Mouse (Mus musculus): ENCODE data around the gene Gpcpd1. TPM values are rescaled to one million over a fixed set of nuclear protein-coding genes. Genes with fewer than 3 reads are reported as not detected.

The Gpcpd1 gene
- polyA plus RNA-seq, 1 experiment from 2014 or later: 71.0 TPM

DNA sequence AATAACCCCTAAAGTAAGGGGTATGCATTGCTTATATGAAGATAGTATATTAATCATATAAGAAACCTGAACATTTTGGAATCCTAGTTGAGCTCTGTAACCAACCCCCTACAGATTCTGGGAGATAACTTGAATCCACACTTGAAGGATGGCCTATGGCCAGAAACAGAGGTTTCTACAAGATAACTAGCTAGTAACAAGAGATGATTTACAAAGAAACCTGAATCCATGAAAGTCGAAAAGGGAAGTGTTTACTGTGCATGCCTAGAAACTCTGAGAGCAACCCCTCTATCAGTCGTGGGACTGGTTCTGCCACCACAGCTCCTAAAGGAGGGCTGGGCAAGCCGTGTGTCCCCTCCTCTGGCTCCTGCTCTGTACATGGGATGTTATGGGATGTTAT is 7.8 kb downstream of the Gpcpd1 start:
- Histone ChIP-seq H3K9me3 (replicated peaks) (no peaks in the 10 kb centered on the region), H3K36me3 (no peaks in the 10 kb centered on the region), H3K4me2 (replicated peaks) (no peak overlapping the region), H3K4me3 (no peak overlapping the region), H3K27me3 (no peaks in the 10 kb centered on the region), H3K27ac (no peak overlapping the region), H3K4me1 (peaks cover 26% of the 10 kb centered on the region), H3K9ac (no peak overlapping the region)
- ATAC-seq (ENCODE audit: low FRiP score): no peak
- WGBS: 90% methylated on average over 3 of the region's 3 CpGs

DNA sequence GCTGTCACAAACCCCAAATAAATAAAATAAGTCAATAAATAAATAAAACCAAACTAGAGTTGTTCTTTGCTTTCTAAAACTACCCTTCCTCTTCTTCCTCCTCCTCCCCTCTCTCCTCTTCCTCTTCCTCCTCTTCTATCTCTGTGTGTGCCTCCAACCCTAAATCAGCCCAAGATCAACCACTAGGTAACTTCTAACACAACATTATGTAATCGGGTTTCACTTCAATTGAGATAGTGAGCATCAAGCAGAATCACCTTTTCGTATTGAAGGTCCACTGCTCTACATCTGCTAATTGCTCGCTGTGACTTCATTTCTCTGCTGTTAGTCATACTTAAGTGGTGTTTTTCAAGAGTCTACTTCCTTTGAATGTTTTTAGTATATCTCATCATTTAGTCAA is 8.8 kb downstream of the Gpcpd1 start:
- Histone ChIP-seq H3K36me3 (no peaks in the 10 kb centered on the region), H3K4me3 (no peak overlapping the region), H3K9ac (no peak overlapping the region), H3K4me2 (replicated peaks) (no peak overlapping the region), H3K27me3 (no peaks in the 10 kb centered on the region), H3K4me1 (peaks cover 26% of the 10 kb centered on the region), H3K27ac (no peak overlapping the region), H3K9me3 (replicated peaks) (no peaks in the 10 kb centered on the region)
- no peak for ATAC-seq (ENCODE audit: low FRiP score)
- 97% methylated on average over 3 of the region's 3 CpGs for WGBS

DNA sequence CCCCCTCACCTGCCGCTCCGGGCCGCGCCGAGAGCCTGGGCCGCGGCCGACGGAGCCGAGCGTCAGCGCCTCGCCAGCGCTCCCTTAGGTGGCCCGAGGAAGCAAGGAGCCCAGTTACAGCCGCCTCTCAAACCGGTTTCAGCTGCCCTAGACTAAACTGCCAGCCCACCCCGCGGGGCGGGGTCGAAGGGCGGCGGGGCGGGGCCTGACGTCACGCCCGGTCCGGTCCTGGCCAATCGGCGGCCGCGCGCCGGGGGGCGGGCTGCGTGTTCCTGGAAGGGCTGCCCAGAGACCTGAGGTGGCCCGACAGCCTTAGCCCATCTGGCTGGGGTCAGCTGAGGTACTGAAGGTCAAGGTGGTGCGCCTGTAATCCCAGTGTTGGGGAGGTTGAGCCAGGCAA is 9.5 kb downstream of the Gpcpd1 start:
- Histone ChIP-seq H3K9ac (peak overlapping the region; percentile 96), H3K4me3 (peak overlapping the region; percentile 61), H3K4me1 (peaks cover 26% of the 10 kb centered on the region), H3K4me2 (replicated peaks) (peak overlapping the region; percentile 54), H3K36me3 (no peaks in the 10 kb centered on the region), H3K27me3 (no peaks in the 10 kb centered on the region), H3K27ac (peak overlapping the region; percentile 100), H3K9me3 (replicated peaks) (no peaks in the 10 kb centered on the region)
- peak; percentile 98 for ATAC-seq (ENCODE audit: low FRiP score)
- WGBS: 1% methylated on average over 38 of the region's 38 CpGs

DNA sequence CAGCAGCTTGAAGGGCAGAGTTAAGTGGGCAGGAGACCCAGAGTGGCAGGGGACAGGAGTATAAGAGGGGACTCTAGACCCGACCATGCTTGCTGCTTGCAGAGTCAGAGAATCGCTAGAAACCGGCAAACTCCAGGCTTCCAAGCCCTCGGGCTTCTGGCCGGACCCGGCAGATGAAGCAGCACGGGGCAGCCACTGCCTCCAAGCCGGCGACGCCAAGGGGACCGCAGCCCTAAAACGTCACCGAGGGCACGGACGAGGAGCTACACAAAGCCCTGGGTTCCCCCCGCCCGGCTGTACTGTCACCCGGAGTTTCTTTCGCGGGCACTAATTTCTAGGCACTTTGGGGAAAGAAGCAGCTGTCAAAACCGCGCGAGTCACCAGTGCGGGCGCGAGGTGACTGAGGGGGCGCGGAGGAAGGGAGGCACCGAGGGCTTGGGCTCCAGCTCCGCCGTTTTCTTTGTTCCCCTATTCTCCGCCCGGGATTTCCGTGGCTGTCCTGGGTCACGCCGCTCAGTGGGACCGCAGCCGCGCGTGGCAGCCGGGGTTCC is 10.0 kb downstream of the Gpcpd1 start:
- H3K9me3 ChIP-seq (replicated peaks): no peaks in the 10 kb centered on the region
- H3K4me2 ChIP-seq (replicated peaks): peak overlapping the region; percentile 54
- peaks cover 26% of the 10 kb centered on the region for H3K4me1 ChIP-seq
- no peaks in the 10 kb centered on the region for H3K27me3 ChIP-seq
- peak overlapping the region; percentile 100 for H3K27ac ChIP-seq
- H3K9ac ChIP-seq: peak overlapping the region; percentile 96
- peak overlapping the region; percentile 61 for H3K4me3 ChIP-seq
- under 1% methylated on average over 41 of the region's 41 CpGs for WGBS
- H3K36me3 ChIP-seq: no peaks in the 10 kb centered on the region
- peak; percentile 85 for ATAC-seq (ENCODE audit: low FRiP score)

DNA sequence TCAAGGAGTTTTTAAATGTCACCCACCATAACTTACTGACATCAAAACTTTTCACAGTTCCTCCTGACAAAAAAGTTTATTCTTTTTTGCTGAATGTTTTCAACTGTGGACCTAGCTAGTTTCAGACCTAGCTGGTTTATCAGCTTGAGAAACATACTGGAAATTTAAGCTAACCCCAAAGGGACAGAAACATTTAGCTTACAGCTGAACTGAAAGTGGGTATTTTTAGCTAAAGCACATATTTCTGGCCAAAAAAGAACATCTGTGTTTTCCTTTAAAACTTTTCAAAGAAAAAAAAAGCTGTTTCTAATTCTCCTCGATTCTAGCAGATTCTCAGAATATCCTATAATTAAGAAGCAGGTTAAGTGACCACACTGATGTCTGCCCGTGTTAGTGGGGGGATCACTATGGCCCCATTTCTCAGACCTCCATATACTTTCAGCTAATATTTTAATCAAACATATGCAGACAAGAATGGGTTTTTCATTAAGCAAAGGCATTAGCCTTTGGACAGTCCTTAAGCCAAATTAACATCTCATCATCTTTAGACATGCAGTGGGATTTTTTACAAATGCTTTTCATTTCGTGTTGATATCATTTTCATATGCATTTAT is 10.9 kb downstream of the Gpcpd1 start:
- peaks cover 3% of the 10 kb centered on the region for H3K36me3 ChIP-seq
- H3K27me3 ChIP-seq: no peaks in the 10 kb centered on the region
- H3K9me3 ChIP-seq (replicated peaks): no peaks in the 10 kb centered on the region
- peak overlapping the region; percentile 61 for H3K4me3 ChIP-seq
- H3K27ac ChIP-seq: no peak overlapping the region
- no peak for ATAC-seq (ENCODE audit: low FRiP score)
- 54% methylated on average over 3 of the region's 3 CpGs for WGBS
- peak overlapping the region; percentile 96 for H3K9ac ChIP-seq
- peak overlapping the region; percentile 54 for H3K4me2 ChIP-seq (replicated peaks)
- peaks cover 19% of the 10 kb centered on the region for H3K4me1 ChIP-seq

DNA sequence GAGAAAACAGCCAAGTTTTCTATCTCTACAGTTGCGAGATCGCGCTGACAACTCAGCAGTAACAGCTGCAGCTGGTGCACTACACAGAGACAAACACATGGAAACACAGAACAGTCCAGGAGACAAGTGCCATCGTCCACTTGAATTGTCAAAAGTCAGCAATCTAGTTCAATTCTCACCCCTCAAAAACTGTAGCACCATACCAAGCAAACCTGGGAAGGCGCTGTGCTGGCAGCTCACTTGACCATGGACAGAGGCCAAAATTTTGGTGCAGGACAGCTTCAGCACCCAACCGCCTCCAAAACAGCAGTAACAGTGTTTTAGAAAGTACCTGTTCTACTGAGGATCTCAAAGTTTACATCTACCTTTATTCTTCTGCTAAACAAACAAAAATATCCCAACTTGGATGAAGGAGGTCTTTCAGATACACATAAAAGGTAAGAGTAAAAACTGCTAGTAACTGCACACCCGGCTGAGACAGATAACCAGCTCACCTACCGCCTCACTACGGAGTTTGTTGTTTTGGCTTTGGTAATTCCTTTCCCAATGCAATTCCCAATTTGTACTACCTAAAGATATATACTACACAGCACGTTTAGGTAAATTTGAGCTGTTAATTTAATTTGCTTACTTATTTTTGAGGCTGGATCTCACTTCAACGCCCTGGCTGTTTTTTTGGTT is 11.6 kb downstream of the Gpcpd1 start:
- no peak for ATAC-seq (ENCODE audit: low FRiP score)
- Histone ChIP-seq H3K27ac (no peak overlapping the region), H3K4me3 (no peak overlapping the region), H3K27me3 (no peaks in the 10 kb centered on the region), H3K4me2 (replicated peaks) (peak overlapping the region; percentile 54), H3K9me3 (replicated peaks) (no peaks in the 10 kb centered on the region), H3K36me3 (peaks cover 8% of the 10 kb centered on the region), H3K9ac (no peak overlapping the region), H3K4me1 (peaks cover 19% of the 10 kb centered on the region)
- 87% methylated on average over 11 of the region's 11 CpGs for WGBS

DNA sequence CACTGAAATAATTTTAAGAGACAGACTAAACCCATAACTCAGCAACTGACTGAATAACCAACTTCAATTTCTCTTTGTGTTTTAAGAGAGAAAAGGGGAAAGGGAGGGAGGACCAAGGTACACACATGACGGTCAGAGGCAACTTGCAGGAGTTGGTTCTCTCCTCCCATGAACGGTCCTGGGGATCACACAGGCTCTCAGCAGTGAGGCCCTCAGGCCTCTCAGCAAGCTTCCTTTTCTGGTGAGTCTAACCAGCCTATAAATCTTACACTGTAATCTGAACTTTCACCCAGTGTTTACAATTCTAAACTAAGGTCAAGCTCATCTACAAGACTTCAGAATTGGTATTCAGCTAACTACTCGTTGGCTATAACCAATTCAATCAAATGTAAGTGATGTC is 12.3 kb downstream of the Gpcpd1 start:
- Histone ChIP-seq H3K9me3 (replicated peaks) (no peaks in the 10 kb centered on the region), H3K36me3 (peaks cover 13% of the 10 kb centered on the region), H3K27ac (no peak overlapping the region), H3K4me3 (no peak overlapping the region), H3K4me1 (peaks cover 19% of the 10 kb centered on the region), H3K27me3 (no peaks in the 10 kb centered on the region), H3K9ac (no peak overlapping the region), H3K4me2 (replicated peaks) (peak overlapping the region; percentile 54; the same call in 1 of the 2 replicates)
- 82% methylated on average over 3 of the region's 3 CpGs for WGBS
- ATAC-seq (ENCODE audit: low FRiP score): no peak

DNA sequence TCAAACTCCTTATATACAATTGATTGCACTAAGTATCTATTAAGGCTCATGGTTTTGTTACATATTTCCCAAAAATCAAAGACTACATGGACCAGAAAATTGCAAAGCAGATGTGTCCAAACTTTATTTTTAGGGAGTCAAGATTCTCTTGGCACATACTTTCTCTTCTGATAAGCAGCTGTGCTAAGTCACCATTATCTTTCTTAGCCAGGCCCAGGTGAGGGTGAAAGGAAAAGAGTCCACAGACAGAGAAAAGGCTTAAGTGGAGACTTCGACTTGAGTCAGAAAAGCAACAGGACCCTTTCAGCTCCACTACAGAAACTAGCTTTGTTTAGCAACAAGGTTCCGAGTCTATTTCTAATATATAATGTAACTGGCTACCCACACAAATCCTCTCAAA is 14.2 kb downstream of the Gpcpd1 start:
- Histone ChIP-seq H3K9ac (no peak overlapping the region), H3K36me3 (peaks cover 22% of the 10 kb centered on the region), H3K4me2 (replicated peaks) (no peak overlapping the region), H3K9me3 (replicated peaks) (no peaks in the 10 kb centered on the region), H3K27ac (no peak overlapping the region), H3K4me1 (peaks cover 19% of the 10 kb centered on the region), H3K4me3 (no peak overlapping the region), H3K27me3 (no peaks in the 10 kb centered on the region)
- no peak for ATAC-seq (ENCODE audit: low FRiP score)
- WGBS: 93% methylated on average over 2 of the region's 2 CpGs

DNA sequence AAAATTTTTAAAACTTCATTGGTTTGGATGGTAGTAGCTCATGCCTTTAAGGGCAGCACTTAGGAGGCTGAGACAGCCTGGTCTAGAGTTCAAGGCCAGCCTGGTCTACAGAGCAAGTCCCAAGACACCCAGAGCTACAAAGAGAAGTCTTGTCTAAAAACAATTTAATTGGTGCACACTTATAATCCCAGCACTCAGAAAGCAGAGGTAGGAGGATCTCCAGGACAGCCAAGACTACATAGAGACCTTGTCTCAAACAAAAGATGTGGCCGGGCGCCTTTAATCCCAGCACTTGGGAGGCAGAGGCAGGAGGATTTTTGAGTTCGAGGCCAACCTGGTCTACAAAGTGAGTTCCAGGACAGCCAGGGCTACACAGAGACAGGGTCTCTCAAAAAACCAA is 14.9 kb downstream of the Gpcpd1 start:
- Histone ChIP-seq H3K4me2 (replicated peaks) (no peak overlapping the region), H3K4me3 (no peak overlapping the region), H3K9ac (no peak overlapping the region), H3K9me3 (replicated peaks) (no peaks in the 10 kb centered on the region), H3K27me3 (no peaks in the 10 kb centered on the region), H3K36me3 (peaks cover 28% of the 10 kb centered on the region), H3K27ac (no peak overlapping the region), H3K4me1 (peaks cover 19% of the 10 kb centered on the region)
- no peak for ATAC-seq (ENCODE audit: low FRiP score)
- WGBS: 97% methylated on average over 3 of the region's 3 CpGs

DNA sequence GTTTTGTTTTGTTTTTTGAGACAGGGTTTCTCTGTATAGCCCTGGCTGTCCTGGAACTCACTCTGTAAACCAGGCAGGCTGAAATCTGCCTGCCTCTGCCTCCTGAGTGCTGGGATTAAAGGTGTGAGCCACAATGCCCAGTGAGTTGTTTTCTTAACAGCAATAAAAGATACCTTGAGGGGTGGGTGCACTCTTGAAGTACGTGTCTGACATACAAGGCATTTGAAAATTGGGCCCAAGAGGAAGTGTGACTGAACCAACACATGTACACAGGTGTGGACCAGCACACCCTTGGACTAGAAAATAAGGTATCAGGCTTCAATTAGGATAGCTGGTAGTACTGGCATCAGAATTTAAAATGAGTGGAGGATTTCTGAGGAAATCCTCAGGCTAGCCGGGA is 16.2 kb downstream of the Gpcpd1 start:
- Histone ChIP-seq H3K4me2 (replicated peaks) (no peak overlapping the region), H3K9ac (no peak overlapping the region), H3K4me3 (no peak overlapping the region), H3K4me1 (peaks cover 13% of the 10 kb centered on the region), H3K27me3 (no peaks in the 10 kb centered on the region), H3K9me3 (replicated peaks) (no peaks in the 10 kb centered on the region), H3K36me3 (peaks cover 42% of the 10 kb centered on the region), H3K27ac (no peak overlapping the region)
- ATAC-seq (ENCODE audit: low FRiP score): no peak
- WGBS: 97% methylated on average over 2 of the region's 2 CpGs

DNA sequence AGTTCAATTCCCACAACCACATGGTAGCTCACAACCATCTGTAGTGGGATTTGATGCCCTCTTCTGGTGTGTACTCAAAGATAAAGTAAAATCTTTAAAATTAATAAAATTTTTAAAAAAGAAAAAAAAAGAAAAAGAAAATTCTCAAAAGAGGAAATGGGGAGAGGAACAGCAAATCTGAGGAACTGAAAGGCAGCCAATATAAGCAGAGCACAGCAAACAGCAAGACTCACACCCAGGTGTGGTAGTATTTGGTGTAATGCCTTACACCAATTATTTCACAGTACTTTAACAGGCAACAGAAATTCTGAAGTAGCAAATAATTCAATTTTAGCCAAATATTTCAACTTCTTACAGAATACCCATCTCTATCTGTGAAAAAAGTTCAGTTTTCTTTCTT is 16.7 kb downstream of the Gpcpd1 start:
- peaks cover 46% of the 10 kb centered on the region for H3K36me3 ChIP-seq
- no peak for ATAC-seq (ENCODE audit: low FRiP score)

DNA sequence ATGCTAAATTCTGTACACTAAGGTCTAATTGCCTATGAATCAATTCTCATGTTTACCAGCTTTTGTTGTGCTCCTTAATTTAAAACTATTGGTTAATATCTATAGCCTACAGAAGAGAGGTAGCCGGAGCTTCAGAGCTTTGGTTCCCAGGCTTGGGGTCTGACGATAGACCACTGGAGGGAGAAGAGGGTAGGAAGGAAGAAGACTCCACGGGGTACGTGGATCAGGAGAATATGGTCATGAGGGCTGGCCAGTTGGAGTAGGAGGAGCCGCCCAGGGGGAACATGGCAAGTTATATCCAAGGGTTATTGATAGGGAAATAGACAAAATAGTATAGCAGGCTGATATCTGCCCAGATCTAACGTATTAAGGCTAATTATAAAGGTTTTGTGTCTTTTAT is 17.8 kb downstream of the Gpcpd1 start:
- Histone ChIP-seq H3K4me2 (replicated peaks) (no peak overlapping the region), H3K27ac (no peak overlapping the region), H3K4me3 (no peak overlapping the region), H3K9ac (no peak overlapping the region), H3K27me3 (no peaks in the 10 kb centered on the region), H3K36me3 (peaks cover 54% of the 10 kb centered on the region), H3K9me3 (replicated peaks) (no peaks in the 10 kb centered on the region), H3K4me1 (no peaks in the 10 kb centered on the region)
- WGBS: 94% methylated on average over 6 of the region's 6 CpGs
- no peak for ATAC-seq (ENCODE audit: low FRiP score)

More for the DNA sequence above, 16.7 kb downstream of the Gpcpd1 start:
- H3K4me2 ChIP-seq (replicated peaks): no peak overlapping the region
- peaks cover 9% of the 10 kb centered on the region for H3K4me1 ChIP-seq
- no peak overlapping the region for H3K4me3 ChIP-seq
- H3K27me3 ChIP-seq: no peaks in the 10 kb centered on the region
- no peaks in the 10 kb centered on the region for H3K9me3 ChIP-seq (replicated peaks)
- no peak overlapping the region for H3K9ac ChIP-seq
- no peak overlapping the region for H3K27ac ChIP-seq

DNA sequence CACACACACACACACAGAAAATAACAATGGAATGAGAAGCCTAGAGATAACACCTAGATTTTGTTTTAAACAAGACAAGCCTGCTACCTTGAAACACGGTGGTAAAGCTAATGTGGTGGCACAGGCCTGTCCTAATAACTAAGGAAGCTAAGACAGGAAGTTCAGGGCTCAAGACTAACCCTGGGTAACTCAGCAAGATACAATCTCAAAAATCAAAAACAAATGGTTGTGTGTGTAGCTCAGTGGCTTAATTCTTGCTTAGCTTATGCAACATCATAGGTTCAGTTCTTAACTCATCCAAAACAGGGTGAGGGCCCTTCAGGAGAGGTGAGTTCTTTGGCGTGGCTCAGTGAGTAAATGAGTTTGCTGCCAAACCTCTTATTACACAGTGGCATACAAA is 20.1 kb downstream of the Gpcpd1 start:
- no peak overlapping the region for H3K4me3 ChIP-seq
- no peaks in the 10 kb centered on the region for H3K9me3 ChIP-seq (replicated peaks)
- H3K4me2 ChIP-seq (replicated peaks): no peak overlapping the region
- ATAC-seq (ENCODE audit: low FRiP score): no peak
- no peaks in the 10 kb centered on the region for H3K27me3 ChIP-seq
- no peaks in the 10 kb centered on the region for H3K4me1 ChIP-seq
- 95% methylated on average over 2 of the region's 2 CpGs for WGBS
- peaks cover 68% of the 10 kb centered on the region for H3K36me3 ChIP-seq
- no peak overlapping the region for H3K27ac ChIP-seq
- no peak overlapping the region for H3K9ac ChIP-seq

Measured in hindbrain, embryonic 12.5 days (tissue).